Mouse (Mus musculus) erythroblast, embryonic 14.5 days (primary cell): ENCODE data around the gene Agap1.

Experiments used
- GATA1 ChIP-seq: IDR thresholded peaks from 2 replicates; pipeline ENCODE4 v1.6.1; 2012; ENCODE audit warnings: low read length, inconsistent platforms, mixed read lengths
- TAL1 ChIP-seq: IDR thresholded peaks from 3 replicates; pipeline ENCODE4 v1.6.1; 2012; ENCODE audit warnings: low read length, inconsistent platforms, mixed read lengths

GRCm38 (mm10) chr1:89909796-89910195 is 455.2 kb downstream of the Agap1 start:
- TF ChIP-seq TAL1 (no peak), GATA1 (no peak)
